Mouse (Mus musculus): Measurements from ENCODE around the gene Hist1h2bk. TPM values are rescaled to one million over a fixed set of nuclear protein-coding genes. Genes with fewer than 3 reads are reported as not detected.

The Hist1h2bk gene
- polyA plus RNA-seq, 1 experiment from 2014 or later: 0.97 TPM

DNA sequence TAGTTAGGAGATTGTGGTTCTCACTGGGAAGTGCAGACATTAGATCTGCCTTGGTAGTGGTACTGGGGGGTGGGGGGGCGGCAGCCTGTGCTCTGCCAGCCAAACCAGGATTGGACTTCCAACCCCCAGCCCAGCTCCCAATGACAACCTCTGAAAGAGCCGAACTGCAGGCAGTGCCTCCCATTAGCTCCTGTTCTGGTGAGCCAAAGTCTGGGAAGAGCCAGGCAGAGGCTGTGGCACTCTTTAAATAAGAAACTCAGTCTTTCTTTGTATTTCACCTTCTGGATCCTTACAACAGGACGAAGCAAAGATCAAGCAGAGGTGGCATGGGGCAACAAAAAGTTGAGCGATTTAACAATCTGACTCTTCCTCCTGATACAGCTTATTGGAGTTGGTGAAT, 36.5 kb upstream of the Hist1h2bk start:
- ATAC-seq (ENCODE audit: low FRiP score): no peak

DNA sequence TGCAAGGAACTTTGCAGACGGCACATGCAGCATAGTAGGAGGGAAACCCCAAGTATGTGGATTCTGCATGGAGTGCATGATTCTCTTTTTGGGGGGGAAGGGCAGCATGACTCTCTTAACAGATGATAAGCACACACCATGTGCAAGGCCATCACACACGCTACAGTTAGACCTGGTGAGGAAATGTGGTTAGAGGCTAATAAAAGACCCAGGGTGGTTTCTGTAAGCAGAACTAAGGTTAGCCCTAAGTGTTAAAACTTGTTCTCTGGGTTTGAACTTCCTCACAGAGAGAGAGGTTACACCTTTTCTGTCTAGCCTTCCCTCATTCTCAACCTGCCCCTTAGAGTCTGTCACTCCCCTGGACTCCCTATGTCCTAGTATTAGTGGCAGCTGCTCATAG, 34.3 kb upstream of the Hist1h2bk start:
- peaks cover 100% of the 10 kb centered on the region for H3K27me3 ChIP-seq (replicated peaks)
- no peak overlapping the region for H3K27ac ChIP-seq (replicated peaks)
- no peak overlapping the region for H3K4me2 ChIP-seq
- ATAC-seq (ENCODE audit: low FRiP score): no peak
- H3K36me3 ChIP-seq: no peaks in the 10 kb centered on the region
- WGBS: 63% methylated on average over 2 of the region's 2 CpGs
- H3K9ac ChIP-seq (replicated peaks): no peak overlapping the region
- H3K4me3 ChIP-seq (replicated peaks): no peak overlapping the region
- peaks cover 17% of the 10 kb centered on the region for H3K4me1 ChIP-seq
- H3K9me3 ChIP-seq (replicated peaks): no peaks in the 10 kb centered on the region

More for the DNA sequence above, 36.5 kb upstream of the Hist1h2bk start:
- no peak overlapping the region for H3K9ac ChIP-seq (replicated peaks)
- no peak overlapping the region for H3K4me2 ChIP-seq
- H3K4me3 ChIP-seq (replicated peaks): no peak overlapping the region
- no peaks in the 10 kb centered on the region for H3K36me3 ChIP-seq
- peaks cover 95% of the 10 kb centered on the region for H3K27me3 ChIP-seq (replicated peaks)
- 32% methylated on average over 4 of the region's 4 CpGs for WGBS
- H3K27ac ChIP-seq (replicated peaks): no peak overlapping the region
- H3K9me3 ChIP-seq (replicated peaks): no peaks in the 10 kb centered on the region
- peaks cover 14% of the 10 kb centered on the region for H3K4me1 ChIP-seq

DNA sequence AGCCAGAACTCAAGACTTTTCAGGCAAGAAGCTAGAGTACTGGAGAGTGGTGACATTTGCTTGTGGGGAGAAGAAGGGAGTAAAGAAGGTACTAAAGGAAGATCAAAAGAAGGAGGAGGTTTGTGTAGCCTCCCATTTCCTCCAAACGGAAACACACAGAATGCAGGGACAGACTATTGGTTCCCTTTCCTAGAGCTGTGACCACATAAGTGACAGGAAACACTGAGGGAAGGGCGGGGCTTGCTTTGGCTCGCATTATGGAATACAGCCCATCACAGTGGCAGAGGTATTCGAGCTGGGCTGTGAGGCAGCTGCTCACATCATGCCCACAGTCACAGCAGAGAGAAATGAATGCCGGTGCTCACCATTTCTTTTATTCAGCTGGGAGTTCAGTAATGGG, 33.8 kb upstream of the Hist1h2bk start:
- 18% methylated on average over 5 of the region's 5 CpGs for WGBS
- no peak overlapping the region for H3K9ac ChIP-seq (replicated peaks)
- no peak for ATAC-seq (ENCODE audit: low FRiP score)

DNA sequence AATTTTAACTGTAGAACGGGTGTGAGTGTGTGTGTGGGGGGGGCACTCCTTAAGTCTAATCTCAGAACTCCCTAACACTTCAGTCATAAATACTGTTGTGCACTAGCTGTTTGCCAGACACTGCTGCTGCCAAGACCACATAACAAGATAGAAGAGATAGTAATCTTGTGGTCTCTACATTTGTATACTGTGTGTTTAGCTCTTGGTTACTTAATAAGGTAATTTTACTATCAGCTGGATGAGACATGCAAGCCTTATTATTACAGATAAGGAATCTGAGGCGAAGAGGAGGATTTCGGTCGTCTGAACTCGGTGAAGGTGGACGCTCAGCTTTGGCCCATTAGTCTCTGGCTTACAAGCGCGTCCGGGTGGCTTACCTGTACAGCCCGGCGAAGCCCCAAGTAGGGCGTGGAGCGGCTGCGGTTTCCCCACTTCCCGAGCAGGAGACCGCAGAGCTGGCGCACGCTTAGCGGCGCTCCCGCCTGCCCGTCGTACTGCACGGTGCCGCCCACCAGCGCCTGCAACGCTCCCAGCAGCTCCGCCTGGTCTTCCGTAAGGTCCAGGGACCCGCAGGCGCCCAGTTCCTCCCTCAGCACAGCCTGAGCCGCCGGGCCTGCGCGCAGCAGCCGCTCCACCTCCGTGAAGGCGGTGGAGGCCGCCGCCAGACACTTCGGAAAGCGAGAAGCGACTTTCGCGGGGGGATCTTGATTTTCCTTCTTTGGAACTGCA, 29.9 kb upstream of the Hist1h2bk start:
- no peaks in the 10 kb centered on the region for H3K36me3 ChIP-seq
- peak overlapping the region; percentile 64 for H3K4me2 ChIP-seq
- ATAC-seq (ENCODE audit: low FRiP score): peak; percentile 53
- H3K4me3 ChIP-seq (replicated peaks): peak overlapping the region; percentile 36
- no peak overlapping the region for H3K27ac ChIP-seq (replicated peaks)
- H3K9me3 ChIP-seq (replicated peaks): no peaks in the 10 kb centered on the region
- H3K9ac ChIP-seq (replicated peaks): 0 out of 2 replicates have a peak overlapping the region, but pooled peaks have one; percentile 8
- WGBS: under 1% methylated on average over 45 of the region's 45 CpGs
- peaks cover 17% of the 10 kb centered on the region for H3K4me1 ChIP-seq
- H3K27me3 ChIP-seq (replicated peaks): peaks cover 100% of the 10 kb centered on the region

More for the DNA sequence above, 33.8 kb upstream of the Hist1h2bk start:
- Histone ChIP-seq H3K27ac (replicated peaks) (no peak overlapping the region), H3K36me3 (no peaks in the 10 kb centered on the region), H3K9me3 (replicated peaks) (no peaks in the 10 kb centered on the region), H3K4me2 (no peak overlapping the region), H3K27me3 (replicated peaks) (peaks cover 100% of the 10 kb centered on the region), H3K4me3 (replicated peaks) (no peak overlapping the region), H3K4me1 (peaks cover 21% of the 10 kb centered on the region)

DNA sequence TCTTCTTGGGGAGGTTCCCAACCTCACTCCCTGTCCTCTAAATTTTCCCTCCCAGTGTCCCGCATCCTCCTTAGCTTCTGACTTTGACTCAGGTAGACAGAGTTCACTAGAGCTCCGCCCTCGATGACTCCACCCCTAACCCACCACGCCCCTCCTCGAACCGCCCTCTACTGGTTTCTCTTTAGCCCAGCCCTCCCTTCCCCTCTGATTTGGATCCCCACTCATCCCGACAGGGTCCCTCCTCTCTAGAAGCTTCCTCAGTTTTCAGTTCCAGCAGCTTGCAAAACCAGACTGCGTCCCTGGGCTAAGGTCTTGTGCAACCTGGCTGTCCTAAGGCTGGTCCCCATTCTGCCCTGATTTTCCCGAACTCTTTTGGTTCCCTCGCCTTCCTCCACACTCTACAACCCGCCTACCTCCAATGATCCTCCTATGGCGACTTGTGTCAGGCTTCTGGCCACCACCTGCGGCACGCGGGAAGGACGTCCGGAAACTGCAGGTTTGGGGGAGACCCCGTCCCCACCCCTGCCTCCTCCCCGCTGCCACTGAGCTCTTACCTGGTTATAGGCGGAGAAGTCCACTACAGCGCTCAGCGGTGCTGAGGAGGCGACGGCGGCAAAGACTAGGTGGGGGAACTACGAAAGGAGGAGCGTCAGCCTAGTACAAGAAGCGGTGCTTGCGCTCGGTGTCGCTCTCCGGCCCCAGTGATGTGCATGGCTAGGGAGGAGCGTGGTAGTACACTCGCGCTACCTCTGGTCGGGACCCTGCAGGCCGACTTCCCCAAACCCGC, 29.1 kb upstream of the Hist1h2bk start:
- Histone ChIP-seq H3K4me1 (peaks cover 17% of the 10 kb centered on the region), H3K4me3 (replicated peaks) (peak overlapping the region; percentile 36), H3K27me3 (replicated peaks) (peaks cover 98% of the 10 kb centered on the region), H3K27ac (replicated peaks) (no peak overlapping the region), H3K9me3 (replicated peaks) (no peaks in the 10 kb centered on the region), H3K36me3 (no peaks in the 10 kb centered on the region), H3K4me2 (peak overlapping the region; percentile 64), H3K9ac (replicated peaks) (0 out of 2 replicates have a peak overlapping the region, but pooled peaks have one; percentile 8)
- WGBS: under 1% methylated on average over 38 of the region's 38 CpGs
- ATAC-seq (ENCODE audit: low FRiP score): peak; percentile 21; the same call in 1 of the 2 replicates

DNA sequence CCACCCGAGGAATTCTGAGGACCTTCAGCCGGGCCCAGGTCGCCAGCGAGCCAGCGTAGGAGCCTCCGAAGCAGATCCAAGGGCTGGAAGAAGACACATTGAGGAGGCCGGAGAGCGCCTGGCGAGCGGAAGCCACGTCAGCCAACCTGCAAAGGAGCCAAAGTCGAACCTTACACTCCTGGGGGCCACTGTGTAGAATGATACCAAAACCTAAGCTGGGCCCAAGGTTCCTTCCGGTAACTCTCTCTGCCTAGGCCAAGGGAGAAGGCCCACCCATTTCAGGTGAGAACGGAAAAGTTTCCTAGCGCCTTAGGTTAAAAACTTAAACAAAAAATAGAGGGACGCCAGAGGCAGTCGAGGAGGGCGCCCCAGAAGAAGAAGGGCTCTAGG, 28.6 kb upstream of the Hist1h2bk start:
- no peaks in the 10 kb centered on the region for H3K9me3 ChIP-seq (replicated peaks)
- H3K4me1 ChIP-seq: peaks cover 17% of the 10 kb centered on the region
- H3K4me3 ChIP-seq (replicated peaks): peak overlapping the region; percentile 36
- H3K4me2 ChIP-seq: peak overlapping the region; percentile 64
- peaks cover 95% of the 10 kb centered on the region for H3K27me3 ChIP-seq (replicated peaks)
- H3K9ac ChIP-seq (replicated peaks): no peak overlapping the region
- H3K36me3 ChIP-seq: no peaks in the 10 kb centered on the region
- ATAC-seq (ENCODE audit: low FRiP score): no peak
- H3K27ac ChIP-seq (replicated peaks): no peak overlapping the region
- WGBS: 3% methylated on average over 18 of the region's 18 CpGs

DNA sequence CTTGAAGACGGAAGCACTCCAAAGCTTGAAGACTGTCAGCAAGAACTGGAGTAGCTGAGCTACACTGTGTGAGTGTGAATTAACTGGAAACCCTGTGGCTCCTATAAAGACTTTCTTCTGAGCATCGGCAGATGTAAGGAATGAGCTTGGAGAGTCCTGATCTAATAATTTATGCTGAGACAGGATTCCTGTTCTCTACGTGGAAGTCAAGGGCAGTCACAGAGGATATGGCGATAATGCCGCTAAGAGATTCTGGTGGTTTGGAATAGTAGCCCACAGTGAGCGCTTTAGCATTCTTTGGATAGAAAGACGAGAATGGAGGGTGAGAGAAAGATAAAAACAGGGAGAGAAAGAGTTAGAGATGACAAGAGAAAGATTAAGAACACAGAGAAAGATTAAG, 27.8 kb upstream of the Hist1h2bk start:
- Histone ChIP-seq H3K9ac (replicated peaks) (no peak overlapping the region), H3K27me3 (replicated peaks) (peaks cover 95% of the 10 kb centered on the region), H3K27ac (replicated peaks) (no peak overlapping the region), H3K4me1 (peaks cover 17% of the 10 kb centered on the region), H3K36me3 (no peaks in the 10 kb centered on the region), H3K9me3 (replicated peaks) (no peaks in the 10 kb centered on the region), H3K4me2 (no peak overlapping the region), H3K4me3 (replicated peaks) (no peak overlapping the region)
- ATAC-seq (ENCODE audit: low FRiP score): no peak
- WGBS: 45% methylated on average over 7 of the region's 7 CpGs

DNA sequence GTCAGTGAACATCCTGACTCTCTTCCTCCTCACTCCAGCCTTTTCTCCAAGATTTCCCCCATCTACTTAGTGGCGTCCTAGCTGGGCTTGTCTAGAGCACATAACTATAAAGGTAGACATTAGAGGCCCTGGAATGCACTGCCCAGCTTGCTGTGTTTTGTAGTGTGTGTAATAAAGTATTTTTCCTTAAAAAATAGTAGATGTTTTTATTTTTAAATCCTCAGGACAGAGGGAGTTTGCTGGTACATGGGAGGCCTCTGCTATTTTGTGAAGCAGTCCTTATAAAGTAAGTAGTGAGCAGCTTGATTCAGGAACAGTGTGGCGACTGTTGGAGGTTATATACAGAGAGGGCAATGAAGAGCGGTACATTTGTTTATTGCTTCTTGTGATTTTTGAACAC, 27.0 kb upstream of the Hist1h2bk start:
- WGBS: 80% methylated on average over 3 of the region's 3 CpGs
- Histone ChIP-seq H3K4me1 (peaks cover 17% of the 10 kb centered on the region), H3K9ac (replicated peaks) (no peak overlapping the region), H3K27me3 (replicated peaks) (peaks cover 92% of the 10 kb centered on the region), H3K36me3 (no peaks in the 10 kb centered on the region), H3K9me3 (replicated peaks) (no peaks in the 10 kb centered on the region), H3K4me3 (replicated peaks) (no peak overlapping the region), H3K4me2 (no peak overlapping the region), H3K27ac (replicated peaks) (no peak overlapping the region)
- ATAC-seq (ENCODE audit: low FRiP score): no peak

DNA sequence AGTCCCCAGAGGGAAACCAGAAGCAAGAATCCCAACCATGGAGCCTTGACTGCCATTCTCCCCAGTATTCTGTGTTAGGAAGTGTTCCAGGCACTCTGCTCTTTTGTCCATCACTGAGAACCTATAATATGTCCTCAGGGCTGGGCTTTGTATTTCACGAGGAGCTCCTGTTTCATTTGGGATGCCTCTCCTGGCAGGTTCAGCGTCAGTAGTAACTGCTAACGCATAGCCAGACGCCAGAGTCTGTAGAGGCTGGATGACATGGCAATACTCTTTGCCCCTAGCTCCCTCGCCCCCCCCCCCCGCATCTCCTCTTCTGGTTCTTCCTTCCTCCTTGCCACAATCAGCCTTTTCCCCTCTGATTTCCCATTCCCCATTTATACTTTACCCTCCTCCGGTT, 26.0 kb upstream of the Hist1h2bk start, which contains the start of gene Prss16:
Gene Prss16 (minus strand): TSS at position 101 of the 400 bp plus-strand sequence.
- Histone ChIP-seq H3K27ac (replicated peaks) (no peak within 1 kb of the TSS), H3K9ac (replicated peaks) (no peak within 1 kb of the TSS), H3K4me1 (peaks cover 17% of the 10 kb centered on the region), H3K4me2 (no peak within 1 kb of the TSS), H3K27me3 (replicated peaks) (peaks cover 92% of the 10 kb centered on the region), H3K36me3 (no peaks in the 10 kb centered on the region), H3K9me3 (replicated peaks) (no peaks in the 10 kb centered on the region), H3K4me3 (replicated peaks) (no peak within 1 kb of the TSS)
- no peak for ATAC-seq (ENCODE audit: low FRiP score)
- WGBS: 23% methylated on average over 6 of the region's 7 CpGs

DNA sequence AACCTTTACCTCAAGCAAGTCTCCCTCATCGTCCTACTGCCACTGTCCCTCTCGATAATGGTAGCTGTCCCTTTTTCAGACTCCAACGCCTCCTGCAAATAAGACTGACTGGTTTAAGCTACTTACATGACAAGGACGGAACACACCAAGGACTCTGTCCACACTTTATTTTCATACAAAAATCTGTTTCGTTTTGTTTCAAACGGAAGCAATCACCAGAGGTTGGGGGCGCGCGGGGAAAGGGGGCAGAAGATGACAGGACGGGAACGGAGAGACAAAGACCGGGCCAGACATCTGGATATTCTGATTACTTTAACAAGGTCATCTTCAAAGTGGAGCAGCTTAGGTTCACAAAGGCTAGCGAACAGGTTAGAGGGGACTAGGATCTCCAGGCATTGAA, 22.0 kb upstream of the Hist1h2bk start:
- H3K27me3 ChIP-seq (replicated peaks): peaks cover 85% of the 10 kb centered on the region
- no peak overlapping the region for H3K27ac ChIP-seq (replicated peaks)
- H3K9me3 ChIP-seq (replicated peaks): no peaks in the 10 kb centered on the region
- no peaks in the 10 kb centered on the region for H3K36me3 ChIP-seq
- no peak overlapping the region for H3K4me2 ChIP-seq
- 18% methylated on average over 13 of the region's 13 CpGs for WGBS
- no peak overlapping the region for H3K4me3 ChIP-seq (replicated peaks)
- no peak overlapping the region for H3K9ac ChIP-seq (replicated peaks)
- ATAC-seq (ENCODE audit: low FRiP score): no peak
- no peaks in the 10 kb centered on the region for H3K4me1 ChIP-seq

DNA sequence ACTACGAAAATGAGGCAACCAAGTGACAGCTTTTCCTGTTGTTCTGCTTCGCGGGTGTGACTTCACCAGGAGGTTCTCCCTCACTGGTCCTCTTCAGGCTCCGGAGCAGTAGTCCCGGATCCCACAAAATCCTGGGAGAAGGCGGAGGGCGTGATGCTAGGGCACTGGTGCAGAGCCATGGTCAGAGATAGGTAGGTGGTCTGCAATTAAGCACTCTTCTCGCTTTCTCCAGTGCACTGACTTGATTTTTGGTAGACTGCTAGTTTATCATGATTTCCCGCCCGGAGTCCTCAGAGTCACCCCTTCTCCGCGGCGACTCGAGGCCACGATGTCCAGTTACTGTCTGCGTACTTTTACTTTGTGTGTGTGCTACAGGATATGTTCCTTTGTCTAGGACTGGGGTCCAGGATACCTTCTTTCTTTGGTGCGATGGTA, 21.2 kb upstream of the Hist1h2bk start:
- no peak overlapping the region for H3K4me3 ChIP-seq (replicated peaks)
- H3K4me2 ChIP-seq: peak overlapping the region; percentile 27
- H3K4me1 ChIP-seq: no peaks in the 10 kb centered on the region
- whole genome bisulfite sequencing: 12% methylated on average over 17 of the region's 17 CpGs
- H3K27ac ChIP-seq (replicated peaks): no peak overlapping the region
- H3K36me3 ChIP-seq: no peaks in the 10 kb centered on the region
- no peaks in the 10 kb centered on the region for H3K9me3 ChIP-seq (replicated peaks)
- H3K27me3 ChIP-seq (replicated peaks): peaks cover 85% of the 10 kb centered on the region
- H3K9ac ChIP-seq (replicated peaks): no peak overlapping the region
- no peak for ATAC-seq (ENCODE audit: low FRiP score)

All from neural tube, embryonic 15.5 days (tissue).